Mouse (Mus musculus): ENCODE data around the gene Egfem1. TPM values are rescaled to one million over a fixed set of nuclear protein-coding genes. Genes with fewer than 3 reads are reported as not detected.
A peak's percentile ranks its signal among the peaks of the same experiment; 100 is the strongest.

The Egfem1 gene
- polyA plus RNA-seq, 1 experiment from 2014 or later: 1.1 TPM

- H3K27me3 ChIP-seq (ENCODE audit: control insufficient read depth, insufficient read depth, low read length): no peaks in the 10 kb centered on the region
- no peaks in the 10 kb centered on the region for H3K36me3 ChIP-seq (ENCODE audit: control insufficient read depth, insufficient read depth, low read length)
- no peaks in the 10 kb centered on the region for H3K9me3 ChIP-seq (ENCODE audit: control insufficient read depth, low read length)
- no peak overlapping the region for H3K4me3 ChIP-seq (ENCODE audit: low read length)
- H3K27ac ChIP-seq (ENCODE audit: low read depth, low read length): no peak overlapping the region
- ATAC-seq (ENCODE audit: low FRiP score, low TSS enrichment): no peak
- no peak overlapping the region for H3K9ac ChIP-seq (ENCODE audit: low read depth, low read length)
- no peak overlapping the region for H3K4me2 ChIP-seq (replicated peaks; ENCODE audit: low read depth, low read length)
- 63% methylated on average over 2 of the region's 2 CpGs for WGBS
- H3K4me1 ChIP-seq (ENCODE audit: control insufficient read depth, insufficient read depth, low read length): no peaks in the 10 kb centered on the region
Observed at GRCm38 (mm10) chr3:29229712-29230111, 147.9 kb downstream of the Egfem1 start.

- Histone ChIP-seq H3K36me3 (ENCODE audit: control insufficient read depth, insufficient read depth, low read length) (no peaks in the 10 kb centered on the region), H3K4me2 (replicated peaks; ENCODE audit: low read depth, low read length) (no peak overlapping the region), H3K27me3 (ENCODE audit: control insufficient read depth, insufficient read depth, low read length) (no peaks in the 10 kb centered on the region), H3K27ac (ENCODE audit: low read depth, low read length) (no peak overlapping the region), H3K9ac (ENCODE audit: low read depth, low read length) (no peak overlapping the region), H3K4me1 (ENCODE audit: control insufficient read depth, insufficient read depth, low read length) (no peaks in the 10 kb centered on the region), H3K4me3 (ENCODE audit: low read length) (no peak overlapping the region), H3K9me3 (ENCODE audit: control insufficient read depth, low read length) (no peaks in the 10 kb centered on the region)
- 0 out of 2 replicates have a peak, but pooled peaks have one; percentile 20 for ATAC-seq (ENCODE audit: low FRiP score, low TSS enrichment)
- whole genome bisulfite sequencing: 40% methylated on average over 4 of the region's 4 CpGs
Observed at GRCm38 (mm10) chr3:29235477-29235876, 153.7 kb downstream of the Egfem1 start.

GRCm38 (mm10) chr3:29236517-29236916 is 154.7 kb downstream of the Egfem1 start:
- Histone ChIP-seq H3K4me3 (ENCODE audit: low read length) (no peak overlapping the region), H3K9ac (ENCODE audit: low read depth, low read length) (no peak overlapping the region), H3K27me3 (ENCODE audit: control insufficient read depth, insufficient read depth, low read length) (no peaks in the 10 kb centered on the region), H3K4me1 (ENCODE audit: control insufficient read depth, insufficient read depth, low read length) (no peaks in the 10 kb centered on the region), H3K36me3 (ENCODE audit: control insufficient read depth, insufficient read depth, low read length) (no peaks in the 10 kb centered on the region), H3K9me3 (ENCODE audit: control insufficient read depth, low read length) (no peaks in the 10 kb centered on the region), H3K4me2 (replicated peaks; ENCODE audit: low read depth, low read length) (no peak overlapping the region), H3K27ac (ENCODE audit: low read depth, low read length) (no peak overlapping the region)
- ATAC-seq (ENCODE audit: low FRiP score, low TSS enrichment): no peak
- 86% methylated on average over 5 of the region's 5 CpGs for WGBS

GRCm38 (mm10) chr3:29243600-29243999 is 161.8 kb downstream of the Egfem1 start:
- ATAC-seq (ENCODE audit: low FRiP score, low TSS enrichment): no peak
- Histone ChIP-seq H3K27ac (ENCODE audit: low read depth, low read length) (no peak overlapping the region), H3K4me2 (replicated peaks; ENCODE audit: low read depth, low read length) (no peak overlapping the region), H3K27me3 (ENCODE audit: control insufficient read depth, insufficient read depth, low read length) (no peaks in the 10 kb centered on the region), H3K9me3 (ENCODE audit: control insufficient read depth, low read length) (no peaks in the 10 kb centered on the region), H3K9ac (ENCODE audit: low read depth, low read length) (no peak overlapping the region), H3K4me1 (ENCODE audit: control insufficient read depth, insufficient read depth, low read length) (no peaks in the 10 kb centered on the region), H3K4me3 (ENCODE audit: low read length) (no peak overlapping the region), H3K36me3 (ENCODE audit: control insufficient read depth, insufficient read depth, low read length) (no peaks in the 10 kb centered on the region)
- WGBS: 34% methylated on average over 3 of the region's 3 CpGs

GRCm38 (mm10) chr3:29291633-29292032 is 209.8 kb downstream of the Egfem1 start:
- Histone ChIP-seq H3K4me3 (ENCODE audit: low read length) (no peak overlapping the region), H3K9ac (ENCODE audit: low read depth, low read length) (no peak overlapping the region), H3K27me3 (ENCODE audit: control insufficient read depth, insufficient read depth, low read length) (no peaks in the 10 kb centered on the region), H3K9me3 (ENCODE audit: control insufficient read depth, low read length) (no peaks in the 10 kb centered on the region), H3K4me1 (ENCODE audit: control insufficient read depth, insufficient read depth, low read length) (no peaks in the 10 kb centered on the region), H3K27ac (ENCODE audit: low read depth, low read length) (no peak overlapping the region), H3K36me3 (ENCODE audit: control insufficient read depth, insufficient read depth, low read length) (no peaks in the 10 kb centered on the region), H3K4me2 (replicated peaks; ENCODE audit: low read depth, low read length) (no peak overlapping the region)
- no peak for ATAC-seq (ENCODE audit: low FRiP score, low TSS enrichment)
- 91% methylated on average over 4 of the region's 4 CpGs for WGBS

- Histone ChIP-seq H3K27ac (ENCODE audit: low read depth, low read length) (no peak overlapping the region), H3K4me3 (ENCODE audit: low read length) (no peak overlapping the region), H3K36me3 (ENCODE audit: control insufficient read depth, insufficient read depth, low read length) (no peaks in the 10 kb centered on the region), H3K9ac (ENCODE audit: low read depth, low read length) (no peak overlapping the region), H3K4me1 (ENCODE audit: control insufficient read depth, insufficient read depth, low read length) (no peaks in the 10 kb centered on the region), H3K4me2 (replicated peaks; ENCODE audit: low read depth, low read length) (no peak overlapping the region), H3K9me3 (ENCODE audit: control insufficient read depth, low read length) (no peaks in the 10 kb centered on the region), H3K27me3 (ENCODE audit: control insufficient read depth, insufficient read depth, low read length) (no peaks in the 10 kb centered on the region)
- 78% methylated on average over 3 of the region's 3 CpGs for WGBS
- ATAC-seq (ENCODE audit: low FRiP score, low TSS enrichment): no peak
Observed at GRCm38 (mm10) chr3:29292251-29292650, 210.4 kb downstream of the Egfem1 start.

GRCm38 (mm10) chr3:29293230-29293629 is 211.4 kb downstream of the Egfem1 start:
- H3K4me1 ChIP-seq (ENCODE audit: control insufficient read depth, insufficient read depth, low read length): no peaks in the 10 kb centered on the region
- H3K27me3 ChIP-seq (ENCODE audit: control insufficient read depth, insufficient read depth, low read length): no peaks in the 10 kb centered on the region
- no peak for ATAC-seq (ENCODE audit: low FRiP score, low TSS enrichment)
- no peak overlapping the region for H3K4me3 ChIP-seq (ENCODE audit: low read length)
- no peaks in the 10 kb centered on the region for H3K36me3 ChIP-seq (ENCODE audit: control insufficient read depth, insufficient read depth, low read length)
- no peak overlapping the region for H3K27ac ChIP-seq (ENCODE audit: low read depth, low read length)
- H3K4me2 ChIP-seq (replicated peaks; ENCODE audit: low read depth, low read length): no peak overlapping the region
- no peaks in the 10 kb centered on the region for H3K9me3 ChIP-seq (ENCODE audit: control insufficient read depth, low read length)
- H3K9ac ChIP-seq (ENCODE audit: low read depth, low read length): no peak overlapping the region
- 84% methylated on average over 4 of the region's 4 CpGs for WGBS

GRCm38 (mm10) chr3:29342223-29342791 is 260.5 kb downstream of the Egfem1 start:
- 61% methylated on average over 3 of the region's 3 CpGs for WGBS

GRCm38 (mm10) chr3:29345805-29346204 is 264.0 kb downstream of the Egfem1 start:
- H3K36me3 ChIP-seq (ENCODE audit: control insufficient read depth, insufficient read depth, low read length): no peaks in the 10 kb centered on the region
- WGBS: 74% methylated on average over 3 of the region's 3 CpGs
- no peak overlapping the region for H3K27ac ChIP-seq (ENCODE audit: low read depth, low read length)
- no peak overlapping the region for H3K4me2 ChIP-seq (replicated peaks; ENCODE audit: low read depth, low read length)
- no peaks in the 10 kb centered on the region for H3K27me3 ChIP-seq (ENCODE audit: control insufficient read depth, insufficient read depth, low read length)
- H3K4me1 ChIP-seq (ENCODE audit: control insufficient read depth, insufficient read depth, low read length): no peaks in the 10 kb centered on the region
- no peaks in the 10 kb centered on the region for H3K9me3 ChIP-seq (ENCODE audit: control insufficient read depth, low read length)
- H3K9ac ChIP-seq (ENCODE audit: low read depth, low read length): no peak overlapping the region
- no peak overlapping the region for H3K4me3 ChIP-seq (ENCODE audit: low read length)
- no peak for ATAC-seq (ENCODE audit: low FRiP score, low TSS enrichment)

More at GRCm38 (mm10) chr3:29342223-29342791, 260.5 kb downstream of the Egfem1 start:
- H3K4me2 ChIP-seq (replicated peaks; ENCODE audit: low read depth, low read length): no peak overlapping the region
- no peak for ATAC-seq (ENCODE audit: low FRiP score, low TSS enrichment)
- H3K27me3 ChIP-seq (ENCODE audit: control insufficient read depth, insufficient read depth, low read length): no peaks in the 10 kb centered on the region
- H3K4me1 ChIP-seq (ENCODE audit: control insufficient read depth, insufficient read depth, low read length): no peaks in the 10 kb centered on the region
- H3K9ac ChIP-seq (ENCODE audit: low read depth, low read length): no peak overlapping the region
- H3K4me3 ChIP-seq (ENCODE audit: low read length): no peak overlapping the region
- no peak overlapping the region for H3K27ac ChIP-seq (ENCODE audit: low read depth, low read length)
- no peaks in the 10 kb centered on the region for H3K36me3 ChIP-seq (ENCODE audit: control insufficient read depth, insufficient read depth, low read length)
- no peaks in the 10 kb centered on the region for H3K9me3 ChIP-seq (ENCODE audit: control insufficient read depth, low read length)
